Mouse (Mus musculus): ENCODE data around the gene Tuba8. TPM values are rescaled to one million over a fixed set of nuclear protein-coding genes. Genes with fewer than 3 reads are reported as not detected.

The Tuba8 gene
- total and polyA plus RNA-seq, 3 experiments: 1.4 to 1.6 TPM; not detected in 1

DNA sequence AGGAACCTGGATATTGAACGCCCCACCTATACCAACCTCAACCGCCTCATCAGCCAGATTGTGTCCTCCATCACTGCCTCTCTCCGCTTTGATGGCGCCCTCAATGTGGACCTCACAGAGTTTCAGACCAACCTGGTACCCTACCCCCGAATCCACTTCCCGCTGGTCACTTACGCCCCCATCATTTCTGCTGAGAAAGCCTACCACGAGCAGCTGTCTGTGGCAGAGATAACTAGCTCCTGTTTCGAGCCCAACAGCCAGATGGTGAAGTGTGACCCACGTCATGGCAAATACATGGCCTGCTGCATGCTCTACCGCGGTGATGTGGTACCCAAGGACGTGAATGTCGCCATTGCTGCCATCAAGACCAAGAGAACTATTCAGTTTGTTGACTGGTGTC lies 12.5 kb downstream of the Tuba8 start:
- Histone ChIP-seq H3K4me3 (ENCODE audit: control insufficient read depth in 1 of 2, insufficient read depth in 1 of 2, low read depth in 2 of 2, low read length in 2 of 2) (no peak overlapping the region), H3K36me3 (ENCODE audit: control insufficient read depth in 1 of 2, insufficient read depth in 2 of 2, low read length in 2 of 2) (peaks cover 0 to 24% of the 10 kb centered on the region in 2 experiments; a peak in 2 of 4 replicates), H3K4me1 (ENCODE audit: control insufficient read depth in 1 of 2, insufficient read depth in 2 of 2, low read length in 2 of 2) (peaks cover 8 to 26% of the 10 kb centered on the region in 2 experiments), H3K9ac (ENCODE audit: control insufficient read depth, low read depth, low read length, poor library complexity, severe bottlenecking) (no peak overlapping the region), H3K27me3 (ENCODE audit: control insufficient read depth in 1 of 2, insufficient read depth in 2 of 2, low read length in 2 of 2) (no peaks in the 10 kb centered on the region), H3K79me2 (ENCODE audit: control insufficient read depth, insufficient read depth, low read length, poor library complexity) (no peaks in the 10 kb centered on the region), H3K27ac (ENCODE audit: control insufficient read depth, low read depth, low read length) (no peak overlapping the region), H3K9me3 (replicated peaks; ENCODE audit: insufficient read depth, low read length) (no peaks in the 10 kb centered on the region)
- DNase-seq (ENCODE audit: low read depth, low spot score): no peak
- TF ChIP-seq USF1 (IDR thresholded peaks at IDR 0.05; ENCODE audit: low read depth, low read length): no peak
- no peak for TF ChIP-seq CHD2 (IDR thresholded peaks at IDR 0.05; ENCODE audit: low read length)
- TF ChIP-seq UBTF (IDR thresholded peaks at IDR 0.05; ENCODE audit: borderline replicate concordance, insufficient read depth, low read depth, low read length): no peak
- no peak for TF ChIP-seq ZC3H11A (IDR thresholded peaks at IDR 0.05; ENCODE audit: low read depth, low read length)
- TF ChIP-seq NRF1 (IDR thresholded peaks at IDR 0.05; ENCODE audit: insufficient read depth, low read depth, low read length, poor library complexity, severe bottlenecking): no peak
- no peak for TF ChIP-seq MAX (IDR thresholded peaks at IDR 0.05; ENCODE audit: low read length)
- TF ChIP-seq JUND (IDR thresholded peaks at IDR 0.05; ENCODE audit: low read depth, low read length): no peak
- TF ChIP-seq ELF1 (IDR thresholded peaks at IDR 0.05; ENCODE audit: low read depth, low read length): no peak
- no peak for TF ChIP-seq RAD21 (IDR thresholded peaks at IDR 0.05; ENCODE audit: low read depth, low read length)

DNA sequence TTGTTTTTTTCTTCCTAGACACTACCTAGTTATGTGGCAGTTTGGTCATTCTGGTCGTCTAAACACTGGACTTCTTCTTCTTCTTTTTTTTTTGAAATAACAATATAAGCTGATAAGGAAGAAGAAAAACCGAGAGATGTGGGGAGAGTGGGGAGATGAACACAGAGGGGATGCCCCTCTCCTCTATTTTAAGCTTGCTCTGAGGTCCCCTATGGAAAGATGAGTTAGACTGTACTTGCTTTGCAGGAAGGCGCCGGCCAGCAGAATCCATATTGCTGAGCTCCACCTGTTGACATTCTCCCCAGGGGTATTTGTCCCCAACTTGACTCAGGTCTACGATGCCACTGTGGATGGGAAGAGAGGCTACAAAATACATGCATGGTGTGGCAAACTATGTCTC lies 13.6 kb downstream of the Tuba8 start:
- H3K4me3 ChIP-seq (ENCODE audit: control insufficient read depth in 1 of 2, insufficient read depth in 1 of 2, low read depth in 2 of 2, low read length in 2 of 2): no peak overlapping the region
- peaks cover 0 to 25% of the 10 kb centered on the region in 2 experiments; a peak in 2 of 4 replicates for H3K36me3 ChIP-seq (ENCODE audit: control insufficient read depth in 1 of 2, insufficient read depth in 2 of 2, low read length in 2 of 2)
- H3K27ac ChIP-seq (ENCODE audit: control insufficient read depth, low read depth, low read length): no peak overlapping the region
- H3K9ac ChIP-seq (ENCODE audit: control insufficient read depth, low read depth, low read length, poor library complexity, severe bottlenecking): no peak overlapping the region
- TF ChIP-seq CHD1 (IDR thresholded peaks at IDR 0.05; ENCODE audit: low read depth, low read length) (no peak), NELFE (IDR thresholded peaks at IDR 0.05; ENCODE audit: low read depth, low read length) (no peak), TBP (IDR thresholded peaks at IDR 0.05; ENCODE audit: low read depth, low read length) (no peak), ZNF384 (IDR thresholded peaks at IDR 0.05; ENCODE audit: low read depth, low read length) (0 out of 2 replicates have a peak, but pooled peaks have one; percentile 34)
- no peak for DNase-seq (ENCODE audit: low read depth, low spot score)
- peaks cover 8 to 32% of the 10 kb centered on the region in 2 experiments for H3K4me1 ChIP-seq (ENCODE audit: control insufficient read depth in 1 of 2, insufficient read depth in 2 of 2, low read length in 2 of 2)
- no peaks in the 10 kb centered on the region for H3K27me3 ChIP-seq (ENCODE audit: control insufficient read depth in 1 of 2, insufficient read depth in 2 of 2, low read length in 2 of 2)
- H3K9me3 ChIP-seq (replicated peaks; ENCODE audit: insufficient read depth, low read length): no peaks in the 10 kb centered on the region
- H3K79me2 ChIP-seq (ENCODE audit: control insufficient read depth, insufficient read depth, low read length, poor library complexity): no peaks in the 10 kb centered on the region

DNA sequence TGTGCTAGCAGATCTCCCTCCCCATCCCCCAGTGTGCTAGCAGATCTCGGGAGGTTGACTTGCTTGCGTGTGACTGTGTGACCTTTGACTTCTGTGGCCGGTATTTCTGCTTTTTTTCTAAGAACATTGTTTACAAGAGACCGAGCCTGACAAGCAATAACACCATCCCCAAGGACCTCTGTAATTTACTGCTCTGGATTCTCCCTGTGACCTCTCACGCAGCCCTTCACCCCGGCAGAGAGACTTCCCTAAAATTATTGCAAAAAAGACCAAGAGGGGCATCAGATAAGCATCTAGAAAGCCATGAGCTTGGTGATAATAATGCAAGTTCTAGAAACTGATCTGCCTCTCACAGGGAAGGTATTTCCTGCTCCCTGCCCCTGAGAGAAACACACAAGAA lies 14.5 kb downstream of the Tuba8 start:
- Histone ChIP-seq H3K4me1 (ENCODE audit: control insufficient read depth in 1 of 2, insufficient read depth in 2 of 2, low read length in 2 of 2) (peaks cover 8 to 32% of the 10 kb centered on the region in 2 experiments), H3K9me3 (replicated peaks; ENCODE audit: insufficient read depth, low read length) (no peaks in the 10 kb centered on the region), H3K27ac (ENCODE audit: control insufficient read depth, low read depth, low read length) (peak overlapping the region; percentile 11; the same call in 1 of the 2 replicates), H3K4me3 (ENCODE audit: control insufficient read depth in 1 of 2, insufficient read depth in 1 of 2, low read depth in 2 of 2, low read length in 2 of 2) (no peak overlapping the region), H3K27me3 (ENCODE audit: control insufficient read depth in 1 of 2, insufficient read depth in 2 of 2, low read length in 2 of 2) (no peaks in the 10 kb centered on the region), H3K79me2 (ENCODE audit: control insufficient read depth, insufficient read depth, low read length, poor library complexity) (no peaks in the 10 kb centered on the region), H3K36me3 (ENCODE audit: control insufficient read depth in 1 of 2, insufficient read depth in 2 of 2, low read length in 2 of 2) (peaks cover 0 to 25% of the 10 kb centered on the region in 2 experiments; a peak in 2 of 4 replicates), H3K9ac (ENCODE audit: control insufficient read depth, low read depth, low read length, poor library complexity, severe bottlenecking) (no peak overlapping the region)
- DNase-seq (ENCODE audit: low read depth, low spot score): peak; percentile 44
- no peak for TF ChIP-seq UBTF (IDR thresholded peaks at IDR 0.05; ENCODE audit: borderline replicate concordance, insufficient read depth, low read depth, low read length)
- no peak for TF ChIP-seq MAZ (IDR thresholded peaks at IDR 0.05; ENCODE audit: low read depth, low read length)
- TF ChIP-seq MEF2A (IDR thresholded peaks at IDR 0.05; ENCODE audit: extremely low read depth, insufficient replicate concordance, low read depth, low read length, poor library complexity, severe bottlenecking): no peak
- no peak for TF ChIP-seq TBP (IDR thresholded peaks at IDR 0.05; ENCODE audit: low read depth, low read length)
- TF ChIP-seq RCOR1 (IDR thresholded peaks at IDR 0.05; ENCODE audit: low read depth, low read length): no peak
- no peak for TF ChIP-seq ELF1 (IDR thresholded peaks at IDR 0.05; ENCODE audit: low read depth, low read length)
- TF ChIP-seq CTCF (IDR thresholded peaks at IDR 0.05 in 2 of 3, conservative IDR thresholded peaks at IDR 0.05 in 1 of 3; ENCODE audit: control insufficient read depth in 1 of 3, insufficient read depth in 1 of 3, low read depth in 2 of 3, low read length in 3 of 3, poor library complexity in 1 of 3, severe bottlenecking in 1 of 3): no peak
- TF ChIP-seq GABPA (IDR thresholded peaks at IDR 0.05; ENCODE audit: low read depth, low read length): no peak
- 0 out of 2 replicates have a peak, but pooled peaks have one; percentile 17 for TF ChIP-seq SIN3A (IDR thresholded peaks at IDR 0.05; ENCODE audit: low read length)
- no peak for TF ChIP-seq TAL1 (IDR thresholded peaks at IDR 0.05; ENCODE audit: low read length)
- TF ChIP-seq USF1 (IDR thresholded peaks at IDR 0.05; ENCODE audit: low read depth, low read length): no peak
- peak; percentile 41 to 69; a peak in 3 of 4 replicates for TF ChIP-seq EP300 (IDR thresholded peaks at IDR 0.05; ENCODE audit: low read depth in 1 of 2, low read length in 2 of 2)
- no peak for TF ChIP-seq USF2 (IDR thresholded peaks at IDR 0.05; ENCODE audit: borderline replicate concordance in 1 of 2, insufficient read depth in 1 of 2, low read depth in 1 of 2, low read length in 2 of 2)
- no peak for TF ChIP-seq NELFE (IDR thresholded peaks at IDR 0.05; ENCODE audit: low read depth, low read length)
- TF ChIP-seq TCF12 (IDR thresholded peaks at IDR 0.05; ENCODE audit: low read depth, low read length): no peak
- TF ChIP-seq ZKSCAN1 (IDR thresholded peaks at IDR 0.05; ENCODE audit: low read depth, low read length): no peak
- TF ChIP-seq CHD1 (IDR thresholded peaks at IDR 0.05; ENCODE audit: low read depth, low read length): no peak

All from MEL (cell line).